Mouse (Mus musculus): Measurements from ENCODE around the gene Slc22a3. TPM values are rescaled to one million over a fixed set of nuclear protein-coding genes. Genes with fewer than 3 reads are reported as not detected.

Slc22a3 gene
- polyA plus RNA-seq, 1 experiment from 2014 or later, result 2.1 TPM

GRCm38 (mm10) chr17:12387781-12388180 lies 119.7 kb downstream of the Slc22a3 start:
- no peak overlapping the region for H3K4me2 ChIP-seq
- H3K27me3 ChIP-seq, result no peaks in the 10 kb centered on the region
- no peaks in the 10 kb centered on the region for H3K4me1 ChIP-seq
- WGBS, result 68% methylated on average over 2 of the region's 2 CpGs
- H3K4me3 ChIP-seq, result no peak overlapping the region
- no peak overlapping the region for H3K27ac ChIP-seq
- H3K9me3 ChIP-seq, result no peaks in the 10 kb centered on the region
- H3K9ac ChIP-seq, result no peak overlapping the region
- ATAC-seq (ENCODE audit: insufficient number of reproducible peaks, low FRiP score, low TSS enrichment, low read depth), result no peak
- no peaks in the 10 kb centered on the region for H3K36me3 ChIP-seq

GRCm38 (mm10) chr17:12385049-12385794 lies 122.3 kb downstream of the Slc22a3 start:
- Histone ChIP-seq H3K9me3 (no peaks in the 10 kb centered on the region), H3K9ac (no peak overlapping the region), H3K4me3 (no peak overlapping the region), H3K4me1 (no peaks in the 10 kb centered on the region), H3K4me2 (no peak overlapping the region), H3K27me3 (no peaks in the 10 kb centered on the region), H3K27ac (no peak overlapping the region), H3K36me3 (no peaks in the 10 kb centered on the region)
- WGBS, result 53% methylated on average over 8 of the region's 8 CpGs
- no peak for ATAC-seq (ENCODE audit: insufficient number of reproducible peaks, low FRiP score, low TSS enrichment, low read depth)

- WGBS, result 49% methylated on average over 2 of the region's 2 CpGs
- no peaks in the 10 kb centered on the region for H3K36me3 ChIP-seq
- ATAC-seq (ENCODE audit: insufficient number of reproducible peaks, low FRiP score, low TSS enrichment, low read depth), result no peak
Observed at GRCm38 (mm10) chr17:12382531-12382930, 125.0 kb downstream of the Slc22a3 start.

GRCm38 (mm10) chr17:12381579-12381978 lies 125.9 kb downstream of the Slc22a3 start:
- WGBS, result 82% methylated on average over 2 of the region's 2 CpGs
- no peak overlapping the region for H3K4me2 ChIP-seq
- no peaks in the 10 kb centered on the region for H3K36me3 ChIP-seq
- no peak overlapping the region for H3K27ac ChIP-seq
- H3K4me3 ChIP-seq, result no peak overlapping the region
- H3K9me3 ChIP-seq, result no peaks in the 10 kb centered on the region
- no peaks in the 10 kb centered on the region for H3K27me3 ChIP-seq
- ATAC-seq (ENCODE audit: insufficient number of reproducible peaks, low FRiP score, low TSS enrichment, low read depth), result no peak
- H3K4me1 ChIP-seq, result no peaks in the 10 kb centered on the region
- H3K9ac ChIP-seq, result no peak overlapping the region

More at GRCm38 (mm10) chr17:12382531-12382930, 125.0 kb downstream of the Slc22a3 start:
- H3K27ac ChIP-seq, result no peak overlapping the region
- H3K9ac ChIP-seq, result no peak overlapping the region
- no peaks in the 10 kb centered on the region for H3K4me1 ChIP-seq
- H3K9me3 ChIP-seq, result no peaks in the 10 kb centered on the region
- no peak overlapping the region for H3K4me3 ChIP-seq
- H3K27me3 ChIP-seq, result no peaks in the 10 kb centered on the region
- no peak overlapping the region for H3K4me2 ChIP-seq

- ATAC-seq (ENCODE audit: insufficient number of reproducible peaks, low FRiP score, low TSS enrichment, low read depth), result no peak
- Histone ChIP-seq H3K36me3 (no peaks in the 10 kb centered on the region), H3K4me2 (no peak overlapping the region), H3K27me3 (no peaks in the 10 kb centered on the region), H3K4me3 (no peak overlapping the region), H3K9ac (no peak overlapping the region), H3K9me3 (no peaks in the 10 kb centered on the region), H3K4me1 (no peaks in the 10 kb centered on the region), H3K27ac (no peak overlapping the region)
- whole genome bisulfite sequencing, result 88% methylated on average over 4 of the region's 4 CpGs
Observed at GRCm38 (mm10) chr17:12380287-12380686, 127.2 kb downstream of the Slc22a3 start.

- Histone ChIP-seq H3K36me3 (no peaks in the 10 kb centered on the region), H3K9me3 (no peaks in the 10 kb centered on the region), H3K4me3 (no peak within 1 kb of the TSS), H3K4me2 (no peak within 1 kb of the TSS), H3K4me1 (no peaks in the 10 kb centered on the region), H3K9ac (no peak within 1 kb of the TSS), H3K27ac (no peak within 1 kb of the TSS), H3K27me3 (no peaks in the 10 kb centered on the region)
- ATAC-seq (ENCODE audit: insufficient number of reproducible peaks, low FRiP score, low TSS enrichment, low read depth), result no peak
- WGBS, result 87% methylated on average over 11 of the region's 11 CpGs
Observed at GRCm38 (mm10) chr17:12377981-12378705, 129.4 kb downstream of the Slc22a3 start, which contains the start of gene Plg. Gene Plg, plus strand, starts transcription at chr17:12378608.

- no peak overlapping the region for H3K27ac ChIP-seq
- ATAC-seq (ENCODE audit: insufficient number of reproducible peaks, low FRiP score, low TSS enrichment, low read depth), result no peak
Observed at GRCm38 (mm10) chr17:12373601-12374144, 133.8 kb downstream of the Slc22a3 start.

GRCm38 (mm10) chr17:12372021-12372420 lies 135.5 kb downstream of the Slc22a3 start:
- Histone ChIP-seq H3K4me3 (no peak overlapping the region), H3K36me3 (no peaks in the 10 kb centered on the region), H3K27me3 (no peaks in the 10 kb centered on the region), H3K27ac (no peak overlapping the region), H3K4me2 (peak overlapping the region; percentile 19; the same call in 1 of the 2 replicates), H3K4me1 (no peaks in the 10 kb centered on the region), H3K9ac (no peak overlapping the region), H3K9me3 (no peaks in the 10 kb centered on the region)
- no peak for ATAC-seq (ENCODE audit: insufficient number of reproducible peaks, low FRiP score, low TSS enrichment, low read depth)
- 26% methylated on average over 4 of the region's 4 CpGs for WGBS

More at GRCm38 (mm10) chr17:12373601-12374144, 133.8 kb downstream of the Slc22a3 start:
- Histone ChIP-seq H3K4me1 (no peaks in the 10 kb centered on the region), H3K9ac (no peak overlapping the region), H3K36me3 (no peaks in the 10 kb centered on the region), H3K9me3 (no peaks in the 10 kb centered on the region), H3K27me3 (no peaks in the 10 kb centered on the region), H3K4me3 (no peak overlapping the region), H3K4me2 (no peak overlapping the region)
- WGBS, result 63% methylated on average over 3 of the region's 3 CpGs

- Histone ChIP-seq H3K9ac (no peak overlapping the region), H3K4me1 (no peaks in the 10 kb centered on the region), H3K36me3 (no peaks in the 10 kb centered on the region), H3K4me3 (no peak overlapping the region), H3K4me2 (peak overlapping the region; percentile 19; the same call in 1 of the 2 replicates), H3K27me3 (no peaks in the 10 kb centered on the region), H3K9me3 (no peaks in the 10 kb centered on the region), H3K27ac (no peak overlapping the region)
- ATAC-seq (ENCODE audit: insufficient number of reproducible peaks, low FRiP score, low TSS enrichment, low read depth), result no peak
- 34% methylated on average over 10 of the region's 10 CpGs for WGBS
Observed at GRCm38 (mm10) chr17:12371310-12371925, 136.1 kb downstream of the Slc22a3 start.

- Histone ChIP-seq H3K4me3 (no peak overlapping the region), H3K9me3 (no peaks in the 10 kb centered on the region), H3K9ac (no peak overlapping the region), H3K4me1 (no peaks in the 10 kb centered on the region), H3K36me3 (no peaks in the 10 kb centered on the region), H3K4me2 (no peak overlapping the region), H3K27ac (no peak overlapping the region), H3K27me3 (no peaks in the 10 kb centered on the region)
- WGBS, result 75% methylated on average over 4 of the region's 4 CpGs
- ATAC-seq (ENCODE audit: insufficient number of reproducible peaks, low FRiP score, low TSS enrichment, low read depth), result no peak
Observed at GRCm38 (mm10) chr17:12370289-12370688, 137.2 kb downstream of the Slc22a3 start.

GRCm38 (mm10) chr17:12369393-12369792 lies 138.1 kb downstream of the Slc22a3 start:
- no peaks in the 10 kb centered on the region for H3K4me1 ChIP-seq
- H3K27me3 ChIP-seq, result no peaks in the 10 kb centered on the region
- WGBS, result 49% methylated on average over 5 of the region's 5 CpGs
- no peak overlapping the region for H3K27ac ChIP-seq
- no peak overlapping the region for H3K4me3 ChIP-seq
- no peaks in the 10 kb centered on the region for H3K9me3 ChIP-seq
- H3K9ac ChIP-seq, result no peak overlapping the region
- H3K36me3 ChIP-seq, result no peaks in the 10 kb centered on the region
- no peak for ATAC-seq (ENCODE audit: insufficient number of reproducible peaks, low FRiP score, low TSS enrichment, low read depth)
- no peak overlapping the region for H3K4me2 ChIP-seq
